Mouse (Mus musculus): ENCODE measurements at regions not wholly inside any gene's neighbourhood (a gene's known extent, or its start where the extent isn't known, plus 50 kb on each side); places are given as distances from the start of the nearest gene placed in this dataset.

DNA sequence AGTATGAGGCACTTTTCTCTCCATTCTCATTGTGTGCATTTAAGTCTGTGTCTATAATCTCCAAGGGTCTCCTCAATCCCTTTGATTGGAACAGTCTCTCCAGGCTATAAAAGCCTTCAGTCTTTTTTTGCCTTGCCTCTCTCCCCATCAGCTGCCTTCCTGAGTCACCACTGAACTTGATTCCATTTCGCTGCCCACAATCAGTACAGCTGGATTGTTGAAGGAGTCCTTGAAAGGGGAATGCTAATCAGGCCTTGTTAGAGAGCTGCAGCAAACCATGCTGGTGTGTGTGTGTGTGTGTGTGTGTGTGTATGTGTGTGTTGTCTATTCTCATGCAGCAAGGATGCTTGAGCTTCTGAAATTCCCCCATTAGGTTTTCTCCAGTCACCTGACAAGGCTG, 129.3 kb upstream of the Parp11 start:
- TF ChIP-seq POLR2A (IDR thresholded peaks at IDR 0.05; ENCODE audit: borderline replicate concordance, insufficient read depth, low read length) (no peak), CTCF (IDR thresholded peaks at IDR 0.05; ENCODE audit: borderline replicate concordance, insufficient read depth, low read depth, low read length) (no peak)
